Mouse (Mus musculus) stomach, embryonic 16.5 days (tissue): ENCODE data around the gene Foxred1. TPM values are rescaled to one million over a fixed set of nuclear protein-coding genes. Genes with fewer than 3 reads are reported as not detected.

Source experiments
- ATAC-seq: fragments of 200-750 bp; cut with Nextera tagmentation; 2 replicates; pipeline ENCODE4 v1.8.0; 2017; ENCODE audit warnings: moderate number of reproducible peaks, moderate TSS enrichment; ENCODE audit not compliant: insufficient read depth, low FRiP score
- H3K27ac ChIP-seq: fragments of 300-500 bp; sonication (generic); 2 replicates; pipeline ENCODE4 v1.5.1; 2014; ENCODE audit warnings: low read length
- H3K27me3 ChIP-seq: fragments of 300-500 bp; sonication (generic); 2 replicates; pipeline ENCODE4 v1.6.1; 2014; ENCODE audit warnings: low read length, control low read depth, mixed read lengths; ENCODE audit not compliant: control insufficient read depth, insufficient read depth
- H3K36me3 ChIP-seq: fragments of 300-500 bp; sonication (generic); 2 replicates; pipeline ENCODE4 v1.6.1; 2014; ENCODE audit warnings: low read length; ENCODE audit not compliant: control insufficient read depth, insufficient read depth
- H3K4me1 ChIP-seq: fragments of 300-500 bp; sonication (generic); 2 replicates; pipeline ENCODE4 v1.6.1; 2014; ENCODE audit warnings: low read length, control low read depth, mixed read lengths; ENCODE audit not compliant: control insufficient read depth, insufficient read depth
- H3K4me2 ChIP-seq: fragments of 300-500 bp; sonication (generic); 2 replicates; pipeline ENCODE4 v1.6.1; 2014; ENCODE audit warnings: low read depth, low read length, mixed read lengths
- H3K4me3 ChIP-seq: fragments of 300-500 bp; sonication (generic); replicated peaks from 2 replicates; pipeline ENCODE4 v1.5.1; 2014; ENCODE audit warnings: mild to moderate bottlenecking, low read length
- H3K9ac ChIP-seq: fragments of 300-500 bp; sonication (generic); 2 replicates; pipeline ENCODE4 v1.6.1; 2014; ENCODE audit warnings: low read length
- H3K9me3 ChIP-seq: fragments of 300-500 bp; sonication (generic); replicated peaks from 2 replicates; pipeline ENCODE4 v1.6.1; 2016; ENCODE audit warnings: low read length, control low read depth; ENCODE audit not compliant: control insufficient read depth
- WGBS: fragments of 180-500 bp; shearing (Covaris S2); extraction: QIAGEN DNeasy Blood & Tissue Kit; methylation state at CpG from one replicate; pipeline ENCODE4 v1.1.7; 2014; 5-methylcytosine and 5-hydroxymethylcytosine counted together
- polyA plus RNA-seq: library from polyadenylated mRNA; unstranded; fragments of >200 nt; fragmentation: Nextera tagmentation; extraction: Ambion mirVana; gene quantifications from 2 replicates; pipeline ENCODE4 v1.2.1, GENCODE M21; 2015

Foxred1 gene
- 41.8 and 42.3 TPM in 2 replicates for polyA plus RNA-seq

- WGBS, result under 1% methylated on average over 72 of the region's 72 CpGs
- H3K4me2 ChIP-seq, result peak within 1 kb of the TSS; percentile 96
- ATAC-seq, result peak; percentile 100
- no peaks in the 10 kb centered on the region for H3K9me3 ChIP-seq
- H3K27ac ChIP-seq, result peak within 1 kb of the TSS; percentile 94
- H3K36me3 ChIP-seq, result peaks cover 28% of the 10 kb centered on the region
- peaks cover 15% of the 10 kb centered on the region for H3K4me1 ChIP-seq
- peak within 1 kb of the TSS; percentile 94 for H3K9ac ChIP-seq
- H3K4me3 ChIP-seq, result peak within 1 kb of the TSS; percentile 91
- no peaks in the 10 kb centered on the region for H3K27me3 ChIP-seq
These were observed at the start of gene Foxred1 for GRCm38 (mm10) chr9:35210542-35211474. Foxred1 (minus strand) TSS chr9:35211055.

DNA sequence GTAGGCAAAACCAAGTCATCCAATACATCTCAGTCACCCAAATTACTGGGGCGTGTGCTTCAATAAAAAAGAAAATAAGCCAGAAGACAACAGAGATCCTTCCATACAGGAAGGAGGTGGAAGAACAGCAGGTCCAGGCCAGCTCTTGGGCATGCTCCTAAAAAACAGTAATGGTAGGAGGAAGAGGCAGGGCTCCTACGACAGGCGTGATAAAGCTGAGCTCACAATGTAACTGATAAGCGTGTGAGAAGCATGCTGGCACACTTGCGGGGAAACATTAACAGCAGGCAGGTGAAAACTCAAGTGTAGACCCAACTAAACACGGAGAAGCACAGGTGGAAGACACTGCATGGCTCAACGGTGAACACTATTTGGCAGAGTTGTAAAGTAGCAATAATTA lies 46.5 kb upstream of the Foxred1 start:
- no peaks in the 10 kb centered on the region for H3K27me3 ChIP-seq
- no peak overlapping the region for H3K4me3 ChIP-seq
- H3K9ac ChIP-seq, result no peak overlapping the region
- no peaks in the 10 kb centered on the region for H3K36me3 ChIP-seq
- H3K9me3 ChIP-seq, result no peaks in the 10 kb centered on the region
- H3K27ac ChIP-seq, result no peak overlapping the region
- H3K4me2 ChIP-seq, result no peak overlapping the region
- no peaks in the 10 kb centered on the region for H3K4me1 ChIP-seq
- 0 out of 2 replicates have a peak, but pooled peaks have one; percentile 33 for ATAC-seq
- 80% methylated on average over 7 of the region's 7 CpGs for WGBS

DNA sequence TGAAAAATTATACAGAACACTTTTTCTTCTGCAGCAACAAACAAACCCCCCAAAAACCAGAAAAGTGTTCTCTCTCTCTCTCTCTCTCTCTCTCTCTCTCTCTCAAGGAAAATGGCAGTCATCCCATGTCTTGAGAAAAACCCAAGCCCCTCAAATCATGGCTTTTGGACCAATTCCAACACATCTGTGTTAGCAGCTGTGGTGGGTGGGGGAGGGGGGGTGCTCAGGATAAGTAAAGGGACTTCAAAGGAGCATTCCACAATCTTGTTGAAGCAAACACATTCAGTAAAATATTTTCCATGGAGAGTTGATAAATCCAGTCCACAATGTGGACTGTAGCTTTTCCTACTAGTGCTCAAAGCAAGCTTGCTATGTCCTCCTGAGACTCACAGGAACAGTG lies 38.6 kb upstream of the Foxred1 start:
- Histone ChIP-seq H3K4me1 (0 out of 2 replicates have a peak, but pooled peaks cover 2% of the 10 kb centered on the region), H3K9ac (no peak overlapping the region), H3K27ac (no peak overlapping the region), H3K9me3 (no peaks in the 10 kb centered on the region), H3K27me3 (no peaks in the 10 kb centered on the region), H3K4me3 (no peak overlapping the region), H3K36me3 (no peaks in the 10 kb centered on the region), H3K4me2 (no peak overlapping the region)
- no peak for ATAC-seq

GRCm38 (mm10) chr9:35247405-35247804 lies 36.5 kb upstream of the Foxred1 start:
- Histone ChIP-seq H3K27ac (peak overlapping the region; percentile 23; the same call in 1 of the 2 replicates), H3K4me1 (0 out of 2 replicates have a peak, but pooled peaks cover 2% of the 10 kb centered on the region), H3K9ac (no peak overlapping the region), H3K4me3 (no peak overlapping the region), H3K9me3 (no peaks in the 10 kb centered on the region), H3K36me3 (no peaks in the 10 kb centered on the region), H3K4me2 (no peak overlapping the region), H3K27me3 (no peaks in the 10 kb centered on the region)
- no peak for ATAC-seq
- 73% methylated on average over 2 of the region's 2 CpGs for WGBS

DNA sequence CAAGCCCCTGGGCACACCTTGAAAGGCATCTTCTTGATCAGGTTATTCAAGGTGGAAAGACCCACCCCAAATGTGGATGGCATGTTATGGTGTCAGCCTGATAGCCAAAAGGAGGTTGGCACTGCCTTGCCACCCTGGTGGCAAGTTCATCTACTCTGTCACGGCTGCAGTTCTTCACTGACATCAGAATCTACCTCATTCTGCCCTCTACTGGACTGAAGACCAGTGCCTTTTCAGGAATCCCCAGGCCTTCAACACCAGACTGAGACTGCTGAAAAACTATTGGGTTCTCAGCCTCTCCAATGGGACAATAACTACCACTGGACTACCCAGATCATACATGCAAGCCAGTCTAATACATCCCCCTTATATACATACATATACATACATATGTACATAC lies 28.9 kb upstream of the Foxred1 start:
- ATAC-seq, result no peak
- H3K4me1 ChIP-seq, result 0 out of 2 replicates have a peak, but pooled peaks cover 3% of the 10 kb centered on the region
- H3K9ac ChIP-seq, result no peak overlapping the region
- 72% methylated on average over 1 of the region's 1 CpGs for WGBS
- H3K4me2 ChIP-seq, result no peak overlapping the region
- H3K9me3 ChIP-seq, result no peaks in the 10 kb centered on the region
- H3K27ac ChIP-seq, result no peak overlapping the region
- H3K36me3 ChIP-seq, result no peaks in the 10 kb centered on the region
- H3K27me3 ChIP-seq, result no peaks in the 10 kb centered on the region
- no peak overlapping the region for H3K4me3 ChIP-seq

DNA sequence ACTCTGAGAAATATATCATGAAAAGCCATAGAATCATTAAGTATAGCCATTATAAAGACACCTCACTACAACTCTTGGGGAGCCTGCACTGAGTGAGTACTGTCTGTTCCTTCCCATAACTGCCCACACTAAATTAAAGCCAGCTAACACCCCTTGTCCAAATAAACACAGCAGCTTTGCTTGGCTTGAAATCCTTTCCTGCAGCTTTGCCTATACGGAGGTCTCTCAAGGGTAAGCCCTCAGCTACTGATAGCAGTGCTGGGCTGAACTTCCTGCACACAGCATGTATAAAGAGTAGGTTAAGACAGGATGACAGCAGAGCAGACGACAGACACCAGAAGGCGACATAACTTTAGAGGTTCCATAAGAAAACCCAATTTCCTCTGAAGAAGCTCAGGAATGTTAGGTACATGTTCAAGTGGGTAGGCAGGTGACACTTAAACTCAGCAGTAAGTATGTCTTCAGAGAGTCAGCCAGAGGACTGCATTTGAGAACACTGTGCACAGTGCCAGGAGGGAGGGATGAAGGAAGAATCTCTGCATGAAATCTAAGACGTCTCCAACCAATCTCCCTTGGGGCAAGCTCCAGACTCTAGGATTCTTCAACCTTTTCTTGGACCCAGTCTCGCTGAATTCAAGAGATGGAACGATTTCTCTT lies 28.2 kb upstream of the Foxred1 start:
- no peak overlapping the region for H3K9ac ChIP-seq
- no peaks in the 10 kb centered on the region for H3K27me3 ChIP-seq
- no peak overlapping the region for H3K4me3 ChIP-seq
- no peak for ATAC-seq
- H3K36me3 ChIP-seq, result no peaks in the 10 kb centered on the region
- 64% methylated on average over 6 of the region's 6 CpGs for WGBS
- H3K9me3 ChIP-seq, result no peaks in the 10 kb centered on the region
- 0 out of 2 replicates have a peak, but pooled peaks cover 3% of the 10 kb centered on the region for H3K4me1 ChIP-seq
- H3K4me2 ChIP-seq, result no peak overlapping the region
- no peak overlapping the region for H3K27ac ChIP-seq

GRCm38 (mm10) chr9:35238371-35238770 lies 27.5 kb upstream of the Foxred1 start:
- WGBS, result 100% methylated on average over 1 of the region's 1 CpGs
- Histone ChIP-seq H3K4me1 (0 out of 2 replicates have a peak, but pooled peaks cover 3% of the 10 kb centered on the region), H3K9ac (no peak overlapping the region)

GRCm38 (mm10) chr9:35235996-35236395 lies 25.1 kb upstream of the Foxred1 start:
- no peaks in the 10 kb centered on the region for H3K9me3 ChIP-seq
- no peak overlapping the region for H3K4me2 ChIP-seq
- no peak for ATAC-seq
- H3K27me3 ChIP-seq, result no peaks in the 10 kb centered on the region
- no peak overlapping the region for H3K27ac ChIP-seq
- H3K9ac ChIP-seq, result no peak overlapping the region
- peaks cover 4% of the 10 kb centered on the region; the same call in 1 of the 2 replicates for H3K36me3 ChIP-seq
- 0 out of 2 replicates have a peak, but pooled peaks cover 3% of the 10 kb centered on the region for H3K4me1 ChIP-seq
- whole genome bisulfite sequencing, result 68% methylated on average over 3 of the region's 3 CpGs
- no peak overlapping the region for H3K4me3 ChIP-seq

More at GRCm38 (mm10) chr9:35238371-35238770, 27.5 kb upstream of the Foxred1 start:
- Histone ChIP-seq H3K27ac (no peak overlapping the region), H3K4me3 (no peak overlapping the region), H3K4me2 (no peak overlapping the region), H3K9me3 (no peaks in the 10 kb centered on the region), H3K36me3 (no peaks in the 10 kb centered on the region), H3K27me3 (no peaks in the 10 kb centered on the region)
- no peak for ATAC-seq

DNA sequence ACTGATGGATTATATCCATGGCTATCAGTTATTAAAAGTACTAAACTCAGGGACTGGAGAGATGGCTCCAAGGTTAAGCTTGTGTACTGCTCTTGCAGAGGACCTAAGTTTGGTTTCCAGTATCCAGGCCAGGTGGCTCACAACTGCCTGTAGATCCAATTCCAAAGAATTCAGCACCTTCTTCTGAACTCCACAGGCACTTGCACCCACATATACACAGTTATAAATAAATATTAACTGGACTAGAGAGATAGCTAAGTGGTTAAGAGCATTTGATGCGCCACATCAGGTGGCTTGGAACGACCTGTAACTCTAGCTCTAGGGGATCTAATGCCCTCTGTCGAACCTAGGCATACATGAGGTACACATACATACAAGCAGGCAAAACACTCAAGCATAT lies 17.8 kb upstream of the Foxred1 start:
- Histone ChIP-seq H3K9ac (no peak overlapping the region), H3K27me3 (no peaks in the 10 kb centered on the region), H3K27ac (no peak overlapping the region), H3K4me2 (no peak overlapping the region), H3K4me1 (no peaks in the 10 kb centered on the region), H3K9me3 (no peaks in the 10 kb centered on the region), H3K4me3 (no peak overlapping the region), H3K36me3 (peaks cover 8% of the 10 kb centered on the region)
- 83% methylated on average over 3 of the region's 3 CpGs for WGBS
- no peak for ATAC-seq
